Mouse (Mus musculus) CH12.LX (cell line): ENCODE results near the gene Ncor1. TPM values are rescaled to one million over a fixed set of nuclear protein-coding genes. Genes with fewer than 3 reads are reported as not detected.

ENCODE experiments used
- DNase-seq: peaks from one replicate; pipeline ENCODE4 v3.0.0-alpha.2; 2013; ENCODE audit errors: extremely low read depth
- H3K27ac ChIP-seq: 2 replicates; pipeline ENCODE4 v1.5.1; 2012; ENCODE audit warnings: low read depth, mild to moderate bottlenecking, control low read depth, moderate library complexity; ENCODE audit not compliant: insufficient read depth
- H3K27me3 ChIP-seq: replicated peaks from 2 replicates; pipeline ENCODE3; 2012; ENCODE audit warnings: inconsistent platforms
- H3K36me3 ChIP-seq, 2 experiments: replicated peaks in 1 of 2; 2 replicates each; pipeline versions ENCODE3 to v1.6.1; 2012; ENCODE audit warnings: inconsistent platforms in 1 of 2, low read length in 1 of 2, mild to moderate bottlenecking in 1 of 2, mixed read lengths in 1 of 2, moderate library complexity in 1 of 2; ENCODE audit not compliant: control insufficient read depth in 1 of 2, insufficient read depth in 1 of 2
- H3K4me1 ChIP-seq, 2 experiments: 2 replicates each; pipeline ENCODE4 v1.6.1; 2012; ENCODE audit warnings: inconsistent platforms in 1 of 2, moderate library complexity in 1 of 2; ENCODE audit not compliant: insufficient read depth in 2 of 2, control insufficient read depth in 1 of 2
- H3K4me2 ChIP-seq: 2 replicates; pipeline ENCODE4 v1.6.1; 2012; ENCODE audit warnings: low read depth, mild to moderate bottlenecking, control low read depth; ENCODE audit not compliant: poor library complexity, insufficient read depth, severe bottlenecking
- H3K4me3 ChIP-seq, 3 experiments: fragments of 150-350 bp in 1 of 3; sonication (generic) in 1 of 3; replicated peaks in 1 of 3; 2 replicates each; pipeline versions ENCODE3 to v1.5.1; 2011 to 2012; ENCODE audit warnings: low read depth in 2 of 3, low read length in 2 of 3, mild to moderate bottlenecking in 2 of 3, moderate library complexity in 2 of 3, control low read depth in 1 of 3, improper control_type of control experiment in 1 of 3, inconsistent platforms in 1 of 3, mixed read lengths in 1 of 3; ENCODE audit not compliant: poor library complexity in 1 of 3
- H3K79me2 ChIP-seq: replicated peaks from 2 replicates; pipeline ENCODE4 v1.6.1; 2012; ENCODE audit warnings: mild to moderate bottlenecking, moderate library complexity; ENCODE audit not compliant: control insufficient read depth, poor library complexity, insufficient read depth, severe bottlenecking; ENCODE audit errors: extremely low read depth
- H3K9ac ChIP-seq: 2 replicates; pipeline ENCODE4 v1.6.1; 2012; ENCODE audit warnings: low read depth, mild to moderate bottlenecking, control low read depth, moderate library complexity; ENCODE audit not compliant: insufficient read depth
- H3K9me3 ChIP-seq: replicated peaks from 2 replicates; pipeline ENCODE3; 2012; ENCODE audit warnings: low read length, inconsistent platforms, mixed read lengths
- BHLHE40 ChIP-seq: IDR thresholded peaks from 2 replicates; pipeline ENCODE4 v1.6.1; 2011; ENCODE audit warnings: mild to moderate bottlenecking, low read depth, low read length, improper control_type of control experiment
- CHD1 ChIP-seq: IDR thresholded peaks from 2 replicates; pipeline ENCODE4 v1.6.1; 2012; ENCODE audit warnings: low read depth, low read length, improper control_type of control experiment, inconsistent platforms
- CHD2 ChIP-seq: IDR thresholded peaks from 2 replicates; pipeline ENCODE4 v1.6.1; 2011; ENCODE audit warnings: low read length, improper control_type of control experiment
- CTCF ChIP-seq, 2 experiments: IDR thresholded peaks in 1 of 2; conservative IDR thresholded peaks in 1 of 2; 2 replicates each; pipeline ENCODE4 v1.5.1; 2011 to 2012; ENCODE audit warnings: low read depth in 2 of 2, low read length in 2 of 2, improper control_type of control experiment in 1 of 2, inconsistent platforms in 1 of 2, mild to moderate bottlenecking in 1 of 2, moderate library complexity in 1 of 2
- E2F4 ChIP-seq: IDR thresholded peaks from 2 replicates; pipeline ENCODE4 v1.6.1; 2011; ENCODE audit warnings: low read depth, low read length, improper control_type of control experiment; ENCODE audit not compliant: insufficient replicate concordance
- ELF1 ChIP-seq: IDR thresholded peaks from 2 replicates; pipeline ENCODE4 v1.6.1; 2014; ENCODE audit warnings: low read depth, mild to moderate bottlenecking, inconsistent platforms, low read length, improper control_type of control experiment
- EP300 ChIP-seq: IDR thresholded peaks from 2 replicates; pipeline ENCODE4 v1.6.1; 2011; ENCODE audit warnings: low read length, improper control_type of control experiment
- IRF4 ChIP-seq: IDR thresholded peaks from 2 replicates; pipeline ENCODE4 v1.6.1; 2014; ENCODE audit warnings: low read depth, mild to moderate bottlenecking, inconsistent platforms, low read length, improper control_type of control experiment
- JUN ChIP-seq: IDR thresholded peaks from 2 replicates; pipeline ENCODE4 v1.6.1; 2011; ENCODE audit warnings: low read depth, mild to moderate bottlenecking, low read length, improper control_type of control experiment, moderate library complexity; ENCODE audit not compliant: insufficient read depth
- JUND ChIP-seq: conservative IDR thresholded peaks from 2 replicates; pipeline ENCODE4 v1.6.1; 2011; ENCODE audit warnings: low read depth, low read length, improper control_type of control experiment
- KAT2A ChIP-seq: IDR thresholded peaks from 2 replicates; pipeline ENCODE4 v1.6.1; 2012; ENCODE audit warnings: low read length, improper control_type of control experiment, inconsistent platforms; ENCODE audit not compliant: insufficient replicate concordance
- MAX ChIP-seq: IDR thresholded peaks from 2 replicates; pipeline ENCODE4 v1.6.1; 2011; ENCODE audit warnings: low read length, improper control_type of control experiment
- MAZ ChIP-seq: IDR thresholded peaks from 2 replicates; pipeline ENCODE4 v1.6.1; 2012; ENCODE audit warnings: low read depth, mild to moderate bottlenecking, inconsistent platforms, low read length, improper control_type of control experiment, moderate library complexity
- MEF2A ChIP-seq: IDR thresholded peaks from 2 replicates; pipeline ENCODE4 v1.6.1; 2014; ENCODE audit warnings: low read depth, mild to moderate bottlenecking, inconsistent platforms, low read length, improper control_type of control experiment, borderline replicate concordance
- MXI1 ChIP-seq: IDR thresholded peaks from 2 replicates; pipeline ENCODE4 v1.6.1; 2011; ENCODE audit warnings: mild to moderate bottlenecking, low read depth, low read length, improper control_type of control experiment
- MYC ChIP-seq: IDR thresholded peaks from 2 replicates; pipeline ENCODE4 v1.6.1; 2011; ENCODE audit warnings: low read depth, mild to moderate bottlenecking, improper control_type of control experiment, low read length
- NRF1 ChIP-seq: IDR thresholded peaks from 2 replicates; pipeline ENCODE4 v1.6.1; 2014; ENCODE audit warnings: low read depth, mild to moderate bottlenecking, inconsistent platforms, low read length, improper control_type of control experiment, moderate library complexity
- POLR2A ChIP-seq: IDR thresholded peaks from 2 replicates; pipeline ENCODE4 v1.6.1; 2011; ENCODE audit warnings: low read depth, mild to moderate bottlenecking, improper control_type of control experiment, low read length
- POLR2AphosphoS2 ChIP-seq: IDR thresholded peaks from 2 replicates; pipeline ENCODE4 v1.6.1; 2011; ENCODE audit warnings: low read depth, low read length, improper control_type of control experiment
- RAD21 ChIP-seq: IDR thresholded peaks from 2 replicates; pipeline ENCODE4 v1.6.1; 2011; ENCODE audit warnings: low read depth, mild to moderate bottlenecking, low read length, improper control_type of control experiment, moderate library complexity
- RCOR1 ChIP-seq: conservative IDR thresholded peaks from 2 replicates; pipeline ENCODE4 v1.6.1; 2012; ENCODE audit warnings: low read depth, mild to moderate bottlenecking, inconsistent platforms, low read length, improper control_type of control experiment
- SIN3A ChIP-seq: IDR thresholded peaks from 2 replicates; pipeline ENCODE4 v1.6.1; 2012; ENCODE audit warnings: low read length, improper control_type of control experiment, inconsistent platforms
- SMC3 ChIP-seq: IDR thresholded peaks from 2 replicates; pipeline ENCODE4 v1.6.1; 2011; ENCODE audit warnings: low read depth, low read length, improper control_type of control experiment
- TBP ChIP-seq: conservative IDR thresholded peaks from 2 replicates; pipeline ENCODE4 v1.6.1; 2011; ENCODE audit warnings: low read depth, low read length, improper control_type of control experiment
- TCF12 ChIP-seq: IDR thresholded peaks from 2 replicates; pipeline ENCODE4 v1.6.1; 2014; ENCODE audit warnings: low read depth, mild to moderate bottlenecking, inconsistent platforms, low read length, improper control_type of control experiment
- UBTF ChIP-seq: IDR thresholded peaks from 2 replicates; pipeline ENCODE4 v1.6.1; 2012; ENCODE audit warnings: low read depth, mild to moderate bottlenecking, inconsistent platforms, low read length, improper control_type of control experiment, moderate library complexity
- ZMIZ1 ChIP-seq: IDR thresholded peaks from 2 replicates; pipeline ENCODE4 v1.6.1; 2012; ENCODE audit warnings: low read depth, mild to moderate bottlenecking, inconsistent platforms, low read length, improper control_type of control experiment
- ZNF384 ChIP-seq: IDR thresholded peaks from 2 replicates; pipeline ENCODE4 v1.6.1; 2012; ENCODE audit warnings: low read depth, low read length, improper control_type of control experiment, inconsistent platforms
- dilution Hi-C: fragments of 300-500 bp; cut with MboI; formaldehyde crosslinking; loops from 2 replicates; pipeline ENCODE4 v1.14.3; 2020; ENCODE audit warnings: low sequenced_read_pairs; ENCODE audit not compliant: extremely low pct_unique_long_range_greater_than_20kb, extremely low pct_ligation_motif_present
- in situ Hi-C: fragments of 300-500 bp; cut with MboI; formaldehyde crosslinking; loops from 3 replicates; pipeline ENCODE4 v1.14.3; 2019; ENCODE audit warnings: low sequenced_read_pairs, low pct_ligation_motif_present, low pct_unique_long_range_greater_than_20kb, mixed read lengths
- polyA plus RNA-seq: library from polyadenylated mRNA; unstranded; fragments of >175 nt; gene quantifications from 2 replicates; pipeline ENCODE4 v1.2.1, GENCODE M21; 2012; ENCODE audit warnings: low read depth; ENCODE audit not compliant: insufficient read length
- total RNA-seq, 2 experiments: library from RNA; depleted of rRNA; stranded (reverse); fragments of 300-350 nt in 1 of 2; fragments of >200 nt in 1 of 2; gene quantifications; 2 replicates each; pipeline ENCODE4 v1.2.3; 2012 to 2014

Gene Ncor1
- total and polyA plus RNA-seq, 3 experiments, result 76.3 to 232 (median 83.8) TPM

GRCm38 (mm10) chr11:62494754-62495275, 36.5 kb upstream of the Ncor1 start:
- Histone ChIP-seq H3K27ac (no peak overlapping the region), H3K4me1 (peaks cover 0 to 18% of the 10 kb centered on the region in 2 experiments; a peak in 2 of 4 replicates), H3K36me3 (peaks cover 0 to 8% of the 10 kb centered on the region in 2 experiments), H3K9me3 (no peaks in the 10 kb centered on the region), H3K27me3 (no peaks in the 10 kb centered on the region), H3K9ac (no peak overlapping the region), H3K4me3 (no peak overlapping the region), H3K4me2 (no peak overlapping the region), H3K79me2 (no peaks in the 10 kb centered on the region)
- dilution Hi-C loops, result no loop called here
- peak; percentile 14 for DNase-seq
- in situ Hi-C loops, result no loop called here
- no peak for TF ChIP-seq MAZ
- TF ChIP-seq SIN3A, result no peak
- no peak for TF ChIP-seq TCF12
- TF ChIP-seq MEF2A, result no peak
- no peak for TF ChIP-seq MXI1
- TF ChIP-seq E2F4, result no peak
- TF ChIP-seq IRF4, result no peak
- no peak for TF ChIP-seq NRF1
- TF ChIP-seq UBTF, result no peak
- TF ChIP-seq ZMIZ1, result no peak
- no peak for TF ChIP-seq BHLHE40
- TF ChIP-seq MAX, result no peak
- TF ChIP-seq JUND, result no peak
- TF ChIP-seq EP300, result no peak
- no peak for TF ChIP-seq JUN
- TF ChIP-seq RCOR1, result no peak
- TF ChIP-seq ELF1, result no peak

GRCm38 (mm10) chr11:62493701-62494100, 35.4 kb upstream of the Ncor1 start:
- no peaks in the 10 kb centered on the region for H3K79me2 ChIP-seq
- dilution Hi-C loops, result no loop called here
- no peaks in the 10 kb centered on the region for H3K9me3 ChIP-seq
- no peak for DNase-seq
- H3K27ac ChIP-seq, result no peak overlapping the region
- no peak overlapping the region for H3K4me3 ChIP-seq
- H3K27me3 ChIP-seq, result no peaks in the 10 kb centered on the region
- H3K36me3 ChIP-seq, result peaks cover 0 to 8% of the 10 kb centered on the region in 2 experiments
- no peak overlapping the region for H3K4me2 ChIP-seq
- in situ Hi-C loops, result no loop called here
- H3K9ac ChIP-seq, result no peak overlapping the region
- peaks cover 0 to 20% of the 10 kb centered on the region in 2 experiments; a peak in 2 of 4 replicates for H3K4me1 ChIP-seq
- TF ChIP-seq MAX (no peak), KAT2A (no peak), CHD2 (no peak), TBP (no peak), RAD21 (no peak), E2F4 (no peak), SMC3 (no peak), NRF1 (no peak), MYC (no peak), TCF12 (no peak), ELF1 (no peak), MXI1 (no peak), RCOR1 (no peak), POLR2AphosphoS2 (no peak), ZNF384 (no peak), CHD1 (no peak), CTCF (conservative IDR thresholded peaks at IDR 0.05 in 1 of 2, IDR thresholded peaks at IDR 0.05 in 1 of 2; ENCODE audit: low read depth in 2 of 2, low read length in 2 of 2) (no peak), POLR2A (no peak)
